Mouse (Mus musculus) lung, postnatal 10 days (tissue): ENCODE results near the gene Crocc2.

Source experiments
- DNase-seq: peaks from one replicate; pipeline ENCODE4 v3.0.0; 2021

The Crocc2 gene

GRCm38 (mm10) chr1:93275561-93275960 is 107.0 kb downstream of the Crocc2 start:
- DNase-seq, result no peak

- DNase-seq, result no peak
Observed at GRCm38 (mm10) chr1:93277041-93277440, 108.5 kb downstream of the Crocc2 start.
